Mouse (Mus musculus) layer of hippocampus, adult 18-20 months (tissue): ENCODE data around the gene Stoml3. TPM values are rescaled to one million over a fixed set of nuclear protein-coding genes. Genes with fewer than 3 reads are reported as not detected.

Experiments
- DNase-seq, 2 experiments: peaks; one replicate each; pipeline ENCODE4 v3.0.0; 2022; ENCODE audit warnings: low spot score in 2 of 2
- total RNA-seq, 2 experiments: library from RNA; stranded (reverse); gene quantifications; 2 replicates each; pipeline ENCODE4 v1.2.3; 2021

The Stoml3 gene
- total RNA-seq, 2 experiments from 2014 or later = 0.87 to 1.5 TPM

- DNase-seq = no peak
Measured at GRCm38 (mm10) chr3:53477468-53477867, 11.0 kb upstream of the Stoml3 start.

- no peak for DNase-seq
Measured at GRCm38 (mm10) chr3:53478419-53479046, 9.9 kb upstream of the Stoml3 start.

GRCm38 (mm10) chr3:53483414-53484059 is 4.9 kb upstream of the Stoml3 start:
- DNase-seq = no peak

GRCm38 (mm10) chr3:53486561-53486960 is 1.9 kb upstream of the Stoml3 start:
- no peak for DNase-seq

- no peak for DNase-seq
Measured at GRCm38 (mm10) chr3:53486996-53487576, 1.4 kb upstream of the Stoml3 start.

- DNase-seq = no peak
Measured at GRCm38 (mm10) chr3:53498351-53498905, 10.0 kb downstream of the Stoml3 start.

GRCm38 (mm10) chr3:53502428-53502827 is 14.0 kb downstream of the Stoml3 start:
- no peak for DNase-seq

- DNase-seq = no peak
Measured at GRCm38 (mm10) chr3:53513096-53513495, 24.6 kb downstream of the Stoml3 start.

GRCm38 (mm10) chr3:53514221-53515065 is 26.0 kb downstream of the Stoml3 start:
- DNase-seq = no peak

GRCm38 (mm10) chr3:53522794-53523193 is 34.3 kb downstream of the Stoml3 start:
- no peak for DNase-seq

- peak; percentile 74 to 93 for DNase-seq
Measured at GRCm38 (mm10) chr3:53525737-53526136, 37.3 kb downstream of the Stoml3 start.

- DNase-seq = no peak
Measured at GRCm38 (mm10) chr3:53530305-53530704, 41.9 kb downstream of the Stoml3 start.

GRCm38 (mm10) chr3:53532091-53532490 is 43.6 kb downstream of the Stoml3 start:
- no peak for DNase-seq

GRCm38 (mm10) chr3:53552691-53553090 is 64.2 kb downstream of the Stoml3 start:
- DNase-seq = no peak

GRCm38 (mm10) chr3:53555031-53555952 is 66.8 kb downstream of the Stoml3 start:
- DNase-seq = no peak

GRCm38 (mm10) chr3:53557388-53558214 is 69.1 kb downstream of the Stoml3 start:
- no peak for DNase-seq
